Mouse (Mus musculus) embryo, embryonic 10 days (tissue): Measurements from ENCODE around the gene Dok1.

Source experiments
- DNase-seq: peaks from one replicate; pipeline ENCODE4 v3.0.0-alpha.2; 2015; ENCODE audit warnings: low spot score

Dok1 gene

DNA sequence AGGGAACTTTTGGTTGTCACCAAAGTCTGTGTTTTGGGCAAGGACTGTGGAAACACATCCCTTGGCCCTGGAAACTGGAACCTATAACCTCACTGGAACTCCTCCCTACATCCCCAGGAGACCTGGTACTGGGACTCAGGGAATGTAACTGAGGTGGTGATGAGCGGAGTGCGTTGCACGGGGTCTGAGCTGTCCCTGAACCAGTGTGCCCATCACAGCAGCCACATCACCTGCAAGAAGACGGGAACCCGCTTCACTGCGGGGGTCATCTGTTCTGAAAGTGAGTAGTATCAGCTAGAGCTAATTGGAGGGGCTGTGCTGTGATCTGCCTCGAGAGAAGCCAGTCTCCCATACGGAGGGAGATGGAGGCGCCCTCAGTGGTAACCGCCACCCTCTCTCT, 16.1 kb upstream of the Dok1 start:
- DNase-seq = no peak

DNA sequence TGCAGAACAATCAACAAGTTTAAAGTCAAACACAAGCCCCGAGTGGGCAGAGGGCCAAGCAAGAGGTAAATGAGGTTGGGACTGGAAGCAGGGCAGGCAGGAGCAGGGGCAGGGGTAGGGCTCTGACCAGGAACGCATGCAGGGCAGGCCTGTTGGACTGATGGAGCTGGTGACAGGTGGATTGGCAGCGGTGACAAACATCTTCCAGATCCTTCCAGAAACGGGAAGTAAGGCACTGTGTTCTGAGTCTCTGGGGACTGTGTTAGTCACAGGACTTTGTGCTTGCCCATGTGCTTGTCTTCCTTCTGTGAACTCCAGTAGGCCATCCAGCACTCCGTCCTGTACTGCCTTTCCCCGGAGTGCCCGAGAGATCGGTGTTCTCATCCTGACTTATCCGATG, 11.5 kb upstream of the Dok1 start:
- DNase-seq = no peak

- DNase-seq = no peak
Measured at GRCm38 (mm10) chr6:83043993-83044392, 10.7 kb upstream of the Dok1 start.

DNA sequence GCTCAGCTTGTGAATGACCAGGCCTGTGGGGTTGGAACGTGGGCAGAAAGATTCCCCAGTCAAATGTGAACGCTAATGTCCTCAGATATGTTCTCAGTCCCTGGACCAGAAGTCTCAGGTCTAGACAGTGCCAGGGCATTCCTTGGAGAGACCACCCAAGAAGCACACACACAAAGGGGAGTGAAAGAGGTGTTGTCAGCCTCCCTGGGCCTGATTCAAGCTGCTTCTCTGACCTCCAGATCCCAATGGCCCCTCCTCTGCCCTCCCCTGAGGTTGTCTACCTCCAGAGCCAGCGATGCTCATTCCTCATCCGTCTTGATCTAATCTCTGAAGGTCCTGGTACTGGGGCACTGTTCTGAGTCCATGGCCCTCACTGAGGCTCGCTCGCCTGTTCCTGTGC, 10.3 kb upstream of the Dok1 start:
- no peak for DNase-seq

DNA sequence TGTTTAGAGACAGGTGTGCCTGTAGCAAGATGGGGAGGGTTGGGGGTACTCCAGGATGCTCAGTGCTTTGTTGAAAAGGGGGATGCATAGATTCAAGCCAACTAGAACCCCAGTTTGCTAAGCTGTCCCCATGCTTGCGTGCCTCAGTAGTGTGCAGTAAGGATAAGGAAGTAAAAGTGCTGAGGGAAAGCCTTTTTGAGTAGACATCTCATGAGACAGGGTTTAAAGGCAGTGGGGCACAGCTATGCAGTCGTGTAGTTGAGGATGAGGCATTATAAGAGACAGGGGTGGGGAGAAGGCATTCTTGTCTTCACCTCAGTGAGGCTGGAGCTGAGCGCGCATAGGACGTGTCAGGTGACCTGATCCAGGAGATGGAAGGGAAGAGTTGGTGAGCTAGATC, 7.3 kb upstream of the Dok1 start:
- no peak for DNase-seq

- peak; percentile 93 for DNase-seq
Measured at GRCm38 (mm10) chr6:83038496-83039012, 5.3 kb upstream of the Dok1 start.

DNA sequence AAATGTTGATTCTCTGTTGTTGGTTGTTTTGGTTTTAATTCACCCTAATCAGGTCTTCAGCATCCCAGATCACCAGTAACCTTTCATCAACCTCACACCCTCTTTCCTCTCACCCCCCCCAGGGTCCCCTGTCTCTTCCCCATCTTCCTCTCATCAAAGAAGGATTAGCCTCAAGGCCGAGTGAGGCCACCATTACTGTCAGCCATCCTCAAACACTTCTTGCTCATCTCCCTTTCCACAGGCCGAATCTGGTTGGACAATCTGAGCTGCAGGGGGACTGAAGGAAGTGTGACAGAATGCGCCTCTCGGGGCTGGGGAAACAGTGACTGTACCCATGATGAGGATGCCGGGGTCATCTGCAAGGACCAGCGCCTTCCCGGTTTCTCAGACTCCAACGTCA, 3.9 kb upstream of the Dok1 start:
- no peak for DNase-seq

DNA sequence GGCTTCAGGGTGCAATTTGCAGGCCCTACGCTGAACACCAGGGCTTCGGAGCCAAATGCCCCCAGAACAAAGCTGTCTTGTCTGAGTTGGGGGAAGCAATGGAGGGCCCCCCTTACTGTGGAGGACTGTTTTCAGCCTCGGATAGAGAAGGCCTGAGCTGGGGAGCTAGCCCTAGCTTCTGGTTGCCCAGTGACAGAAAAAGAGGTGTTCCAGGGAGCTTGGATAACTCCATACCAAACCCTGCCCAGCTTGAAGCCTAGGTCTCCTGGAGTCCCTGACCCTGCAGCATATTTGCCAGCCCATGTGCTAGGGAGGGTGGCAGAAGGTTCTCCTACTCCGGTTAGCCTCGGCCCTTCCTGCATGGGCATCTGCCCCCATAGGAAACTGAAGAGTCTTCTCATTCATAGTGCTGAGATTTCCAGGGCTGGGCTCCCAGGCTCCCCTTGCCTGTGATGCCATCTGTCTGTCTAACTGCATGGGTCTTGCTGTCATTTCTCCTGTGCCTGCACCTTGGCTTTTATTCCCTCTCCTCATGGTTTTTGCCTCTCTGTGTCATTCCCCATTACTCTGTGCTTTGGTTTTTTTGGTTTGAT, 1.3 kb upstream of the Dok1 start:
- DNase-seq = no peak

GRCm38 (mm10) chr6:83032769-83033191, 491 bp downstream of the Dok1 start:
- DNase-seq = peak; percentile 79

- DNase-seq = no peak
Measured at GRCm38 (mm10) chr6:83031921-83032590, 1.2 kb downstream of the Dok1 start.

GRCm38 (mm10) chr6:83031111-83031510, 2.2 kb downstream of the Dok1 start:
- no peak for DNase-seq

DNA sequence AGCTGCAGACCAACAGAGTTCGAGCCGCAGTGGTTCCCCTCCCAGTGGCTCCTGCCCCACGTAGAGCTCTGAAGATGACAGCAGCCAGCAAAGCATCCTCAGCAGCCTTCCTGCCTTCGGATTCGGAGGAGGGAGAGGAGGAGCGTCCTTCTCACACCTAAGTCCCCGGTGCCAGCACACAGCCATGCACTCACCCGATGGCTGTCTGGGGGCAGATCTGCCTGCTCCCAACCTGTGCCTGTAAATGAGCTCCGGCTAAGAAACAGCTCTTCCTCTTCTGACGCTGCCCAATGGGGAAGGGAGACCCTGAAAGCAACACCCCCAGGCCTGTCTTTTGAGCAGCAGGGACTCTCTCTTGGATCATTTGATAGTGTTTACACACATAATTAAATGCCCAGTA, 3.5 kb downstream of the Dok1 start:
- no peak for DNase-seq

GRCm38 (mm10) chr6:83027706-83028105, 5.6 kb downstream of the Dok1 start:
- no peak for DNase-seq

- DNase-seq = no peak
Measured at GRCm38 (mm10) chr6:83027293-83027692, 6.0 kb downstream of the Dok1 start.

GRCm38 (mm10) chr6:83025221-83025620, 8.1 kb downstream of the Dok1 start:
- no peak for DNase-seq

DNA sequence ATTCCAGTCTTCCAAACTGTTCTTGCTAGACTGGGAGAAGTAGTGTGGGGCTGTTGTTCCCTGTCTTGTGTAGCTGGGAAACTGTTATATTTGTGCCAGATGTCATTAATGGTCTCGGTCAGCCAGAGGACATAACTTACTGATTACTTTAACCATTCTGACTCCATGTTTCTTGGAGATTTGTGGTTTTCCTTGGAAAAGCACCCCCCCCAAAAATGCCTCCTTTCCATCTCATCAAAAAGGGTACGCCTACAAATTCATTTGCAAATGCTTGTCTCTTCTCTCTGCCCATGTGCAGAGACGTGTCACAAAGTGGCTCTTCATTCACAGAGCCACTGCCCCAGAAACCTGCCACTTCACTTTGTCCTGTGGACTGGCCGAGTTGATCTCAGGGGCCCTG, 8.8 kb downstream of the Dok1 start:
- DNase-seq = no peak

- no peak for DNase-seq
Measured at GRCm38 (mm10) chr6:83023786-83024185, 9.5 kb downstream of the Dok1 start.

- DNase-seq = no peak
Measured at GRCm38 (mm10) chr6:83023008-83023407, 10.3 kb downstream of the Dok1 start.

- no peak for DNase-seq
Measured at GRCm38 (mm10) chr6:83020836-83021593, 12.3 kb downstream of the Dok1 start.

DNA sequence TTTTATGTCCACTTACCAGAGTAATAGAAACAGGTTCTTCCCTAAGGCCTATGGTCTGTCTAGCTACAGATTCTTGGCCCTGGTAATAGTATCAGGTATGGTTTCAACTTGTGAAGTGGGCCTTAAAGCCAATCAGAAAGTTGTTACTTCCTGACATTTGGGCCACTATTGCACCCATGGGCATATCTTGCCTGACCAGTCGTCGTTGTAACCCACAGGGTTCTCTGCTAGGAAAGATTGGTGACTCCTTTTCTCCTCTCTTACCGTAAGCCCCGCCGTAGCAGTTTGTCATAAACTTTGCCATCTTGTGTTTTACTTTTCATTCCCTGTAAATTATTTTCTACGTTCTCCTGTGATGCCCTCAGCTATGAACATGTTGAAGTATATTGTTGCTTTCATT, 13.2 kb downstream of the Dok1 start:
- DNase-seq = no peak

GRCm38 (mm10) chr6:83019044-83019443, 14.2 kb downstream of the Dok1 start:
- no peak for DNase-seq

- DNase-seq = no peak
Measured at GRCm38 (mm10) chr6:83017190-83017589, 16.1 kb downstream of the Dok1 start.

GRCm38 (mm10) chr6:83015749-83016148, 17.5 kb downstream of the Dok1 start:
- DNase-seq = no peak
